Mouse (Mus musculus): ENCODE data around the gene Rnf144b.

GRCm38 (mm10) chr13:47277824-47278290 is 155.4 kb downstream of the Rnf144b start:
- TF ChIP-seq CTCF (IDR thresholded peaks at IDR 0.05; ENCODE audit: extremely low read depth, insufficient read length, insufficient replicate concordance, low read depth, low read length), result no peak
- TF ChIP-seq POLR2A (IDR thresholded peaks at IDR 0.05; ENCODE audit: low read depth, low read length), result no peak
